Mouse (Mus musculus) brain, embryonic 14.5 days (tissue): ENCODE measurements around the gene Dnajb12.

ENCODE experiments used
- CTCF ChIP-seq: fragments of 200-500 bp; IDR thresholded peaks from 2 replicates; pipeline ENCODE4 v1.5.1; 2012; ENCODE audit warnings: inconsistent platforms, mild to moderate bottlenecking, moderate library complexity, borderline replicate concordance; ENCODE audit not compliant: insufficient read depth, insufficient read length; ENCODE audit errors: extremely low read depth
- POLR2A ChIP-seq: fragments of 200-500 bp; IDR thresholded peaks from 2 replicates; pipeline ENCODE4 v1.6.1; 2012; ENCODE audit warnings: mild to moderate bottlenecking, inconsistent platforms, borderline replicate concordance; ENCODE audit not compliant: poor library complexity, insufficient read depth, insufficient read length, severe bottlenecking; ENCODE audit errors: extremely low read depth

GRCm38 (mm10) chr10:59898935-59899334 lies 19.6 kb downstream of the Dnajb12 start:
- TF ChIP-seq POLR2A (no peak), CTCF (no peak)
